Mouse (Mus musculus) layer of hippocampus, adult 11-12 months (tissue): ENCODE measurements around the gene Cage1.
A peak's percentile ranks its signal among the peaks of the same experiment; 100 is the strongest.

ENCODE experiments used
- DNase-seq: peaks from one replicate; pipeline ENCODE4 v3.0.0; 2022; ENCODE audit warnings: low spot score

Cage1 gene

GRCm38 (mm10) chr13:38010444-38010910, 26.4 kb downstream of the Cage1 start:
- no peak for DNase-seq

GRCm38 (mm10) chr13:38009721-38010408, 27.0 kb downstream of the Cage1 start:
- peak; percentile 20 for DNase-seq

GRCm38 (mm10) chr13:38007972-38008371, 28.9 kb downstream of the Cage1 start:
- DNase-seq, result no peak

- no peak for DNase-seq
Observed at GRCm38 (mm10) chr13:38002461-38002860, 34.4 kb downstream of the Cage1 start.

- DNase-seq, result no peak
Observed at GRCm38 (mm10) chr13:37999713-38000112, 37.2 kb downstream of the Cage1 start.

- DNase-seq, result no peak
Observed at GRCm38 (mm10) chr13:37994405-37994749, 42.5 kb downstream of the Cage1 start.

- peak; percentile 97 for DNase-seq
Observed at GRCm38 (mm10) chr13:37993704-37994404, 43.0 kb downstream of the Cage1 start, which contains the start of gene Ssr1. Gene Ssr1 (minus strand): TSS chr13:37994217.

- peak; percentile 28 for DNase-seq
Observed at GRCm38 (mm10) chr13:37993376-37993703, 43.5 kb downstream of the Cage1 start.

- no peak for DNase-seq
Observed at GRCm38 (mm10) chr13:37992638-37993371, 44.1 kb downstream of the Cage1 start.

GRCm38 (mm10) chr13:37989701-37990100, 47.2 kb downstream of the Cage1 start:
- no peak for DNase-seq

GRCm38 (mm10) chr13:37986166-37986565, 50.7 kb downstream of the Cage1 start:
- no peak for DNase-seq

GRCm38 (mm10) chr13:37981063-37981462, 55.8 kb downstream of the Cage1 start:
- no peak for DNase-seq

- no peak for DNase-seq
Observed at GRCm38 (mm10) chr13:37980346-37980745, 56.5 kb downstream of the Cage1 start.

GRCm38 (mm10) chr13:37979506-37979905, 57.4 kb downstream of the Cage1 start:
- no peak for DNase-seq

GRCm38 (mm10) chr13:37974731-37975130, 62.1 kb downstream of the Cage1 start:
- DNase-seq, result no peak

GRCm38 (mm10) chr13:37974036-37974435, 62.8 kb downstream of the Cage1 start:
- DNase-seq, result no peak

GRCm38 (mm10) chr13:37970887-37971530, 65.9 kb downstream of the Cage1 start:
- no peak for DNase-seq

GRCm38 (mm10) chr13:37969988-37970387, 66.9 kb downstream of the Cage1 start:
- DNase-seq, result peak; percentile 38

- peak; percentile 91 for DNase-seq
Observed at GRCm38 (mm10) chr13:37969337-37969736, 67.5 kb downstream of the Cage1 start.

GRCm38 (mm10) chr13:37967565-37967964, 69.3 kb downstream of the Cage1 start:
- no peak for DNase-seq

GRCm38 (mm10) chr13:37967052-37967437, 69.8 kb downstream of the Cage1 start:
- DNase-seq, result no peak

GRCm38 (mm10) chr13:37966256-37967051, 70.4 kb downstream of the Cage1 start:
- DNase-seq, result no peak
